Mouse (Mus musculus) forebrain, embryonic 16.5 days (tissue): ENCODE measurements around the gene Rasgrp1. TPM values are rescaled to one million over a fixed set of nuclear protein-coding genes. Genes with fewer than 3 reads are reported as not detected.

Experiments
- ATAC-seq: fragments of 200-750 bp; cut with Nextera tagmentation; 2 replicates; pipeline ENCODE4 v1.8.0; 2017; ENCODE audit warnings: mild to moderate bottlenecking, moderate library complexity
- H3K27ac ChIP-seq: fragments of 300-500 bp; sonication (generic); 2 replicates; pipeline ENCODE4 v1.5.1; 2014; ENCODE audit warnings: low read length, control low read depth
- H3K27me3 ChIP-seq: fragments of 300-500 bp; sonication (generic); replicated peaks from 2 replicates; pipeline ENCODE4 v1.6.1; 2014; ENCODE audit warnings: low read length; ENCODE audit not compliant: control insufficient read depth, insufficient read depth
- H3K36me3 ChIP-seq: fragments of 300-500 bp; sonication (generic); 2 replicates; pipeline ENCODE4 v1.6.1; 2014; ENCODE audit not compliant: control insufficient read depth, insufficient read depth
- H3K4me1 ChIP-seq: fragments of 300-500 bp; sonication (generic); replicated peaks from 2 replicates; pipeline ENCODE4 v1.6.1; 2014; ENCODE audit warnings: low read length; ENCODE audit not compliant: control insufficient read depth, insufficient read depth
- H3K4me2 ChIP-seq: fragments of 300-500 bp; sonication (generic); 2 replicates; pipeline ENCODE4 v1.6.1; 2014; ENCODE audit warnings: mild to moderate bottlenecking, low read length, control low read depth
- H3K4me3 ChIP-seq: fragments of 300-500 bp; sonication (generic); replicated peaks from 2 replicates; pipeline ENCODE4 v1.5.1; 2014; ENCODE audit warnings: mild to moderate bottlenecking, low read length, control low read depth
- H3K9ac ChIP-seq: fragments of 300-500 bp; sonication (generic); replicated peaks from 2 replicates; pipeline ENCODE4 v1.6.1; 2014; ENCODE audit warnings: low read depth, low read length, control low read depth
- H3K9me3 ChIP-seq: fragments of 300-500 bp; sonication (generic); 2 replicates; pipeline ENCODE4 v1.6.1; 2016; ENCODE audit warnings: low read length; ENCODE audit not compliant: control insufficient read depth
- WGBS: fragments of 180-500 bp; shearing (Covaris S2); extraction: QIAGEN DNeasy Blood & Tissue Kit; methylation state at CpG from one replicate; pipeline ENCODE4 v1.1.7; 2014; 5-methylcytosine and 5-hydroxymethylcytosine counted together
- polyA plus RNA-seq: library from polyadenylated mRNA; unstranded; fragments of >200 nt; fragmentation: Nextera tagmentation; extraction: Ambion mirVana; gene quantifications from 2 replicates; pipeline ENCODE4 v1.2.1, GENCODE M21; 2015

The Rasgrp1 gene
- polyA plus RNA-seq = 4.6 and 8.8 TPM in 2 replicates

DNA sequence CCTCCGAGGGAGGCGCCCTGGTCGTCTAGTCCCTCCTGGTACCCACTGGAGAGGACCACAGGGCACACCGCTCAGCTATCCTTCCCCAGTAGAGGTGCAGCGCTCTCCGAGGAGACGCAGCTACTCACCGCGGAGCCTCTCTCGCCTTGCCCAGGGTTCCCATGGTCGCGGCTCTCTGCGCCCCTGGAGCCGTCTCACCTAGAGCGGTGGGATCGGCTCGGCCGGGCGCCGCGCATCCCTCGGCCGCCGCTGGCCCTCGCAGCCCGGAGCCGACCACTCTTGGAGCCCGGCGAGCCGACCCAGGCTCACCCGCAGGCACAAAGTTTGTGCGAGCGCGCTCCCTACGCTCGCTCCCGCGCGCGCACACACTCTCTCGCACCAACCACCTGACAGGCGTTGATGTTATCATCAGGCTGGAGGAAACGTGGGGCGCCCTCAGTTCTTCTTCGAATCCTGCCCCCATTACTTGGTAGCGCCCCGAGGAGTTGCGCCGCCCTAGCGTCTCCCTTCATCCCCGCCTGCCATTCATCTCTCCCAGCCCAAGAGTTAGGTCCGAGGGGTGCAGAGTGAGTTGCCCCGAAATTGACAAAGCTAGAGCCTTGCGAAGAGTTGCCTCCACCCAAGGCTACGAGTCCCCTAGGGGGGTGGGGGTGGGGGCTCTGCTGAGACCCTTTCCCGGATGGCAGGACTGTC is at the start of gene Rasgrp1:
Gene Rasgrp1 (minus strand): TSS at position 455 of the 693 bp plus-strand sequence.
- Histone ChIP-seq H3K27me3 (no peaks in the 10 kb centered on the region; the same call in 1 of the 2 replicates), H3K4me1 (peaks cover 14% of the 10 kb centered on the region), H3K36me3 (no peaks in the 10 kb centered on the region), H3K27ac (no peak within 1 kb of the TSS), H3K4me3 (peak within 1 kb of the TSS; percentile 64), H3K9ac (peak within 1 kb of the TSS; percentile 53), H3K4me2 (peak within 1 kb of the TSS; percentile 98), H3K9me3 (no peaks in the 10 kb centered on the region)
- ATAC-seq = peak; percentile 73
- WGBS = 1% methylated on average over 56 of the region's 56 CpGs

DNA sequence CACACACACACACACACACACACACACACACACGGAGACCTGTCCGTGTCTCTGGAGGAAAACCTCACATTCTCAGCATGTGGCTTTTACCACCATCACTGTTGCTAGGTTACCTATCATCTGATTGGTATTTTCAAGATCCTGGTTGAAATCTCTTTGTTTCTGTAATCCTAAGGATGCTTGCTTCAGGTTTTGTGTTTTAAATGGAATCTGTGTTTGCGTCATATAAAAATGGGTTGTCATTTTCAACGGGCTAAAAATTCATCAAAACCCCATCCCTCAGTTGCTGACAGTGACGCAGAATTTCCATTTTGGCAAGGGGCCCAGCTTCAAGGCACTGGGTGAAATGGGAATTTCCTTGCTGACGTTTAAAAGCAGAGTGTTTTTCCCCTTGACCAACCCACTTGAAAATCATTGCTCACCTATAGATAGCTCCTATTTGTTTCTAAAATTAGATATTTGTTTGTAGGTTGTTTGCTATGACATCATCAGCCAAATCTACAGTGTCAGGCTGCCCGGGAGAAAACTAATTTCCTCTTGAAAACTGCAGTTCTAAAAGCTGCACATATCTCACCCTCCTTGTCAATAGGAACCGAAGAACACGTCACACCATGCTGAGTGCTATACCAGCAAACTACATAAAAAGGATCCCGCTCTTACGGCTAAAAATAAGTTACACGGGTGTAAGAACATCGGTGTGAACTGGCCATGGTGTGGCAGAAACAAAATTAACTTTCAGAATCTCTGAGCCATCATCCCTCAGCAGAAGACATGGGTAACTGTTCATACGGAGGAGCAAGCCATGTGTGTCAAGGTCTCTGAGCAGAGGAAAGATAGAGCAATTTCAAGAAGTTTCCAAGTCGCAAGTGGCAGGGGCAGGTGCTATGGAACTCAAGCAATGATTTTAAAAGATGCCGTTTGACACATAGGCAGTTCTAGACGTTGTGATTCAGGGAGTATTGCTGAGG is 47.4 kb upstream of the Rasgrp1 start:
- 59% methylated on average over 17 of the region's 17 CpGs for WGBS
- no peaks in the 10 kb centered on the region for H3K27me3 ChIP-seq
- H3K9ac ChIP-seq = no peak overlapping the region
- no peak overlapping the region for H3K4me2 ChIP-seq
- H3K9me3 ChIP-seq = no peaks in the 10 kb centered on the region
- H3K36me3 ChIP-seq = no peaks in the 10 kb centered on the region
- H3K27ac ChIP-seq = peak overlapping the region; percentile 21; the same call in 1 of the 2 replicates
- peak; percentile 74 for ATAC-seq
- H3K4me1 ChIP-seq = peaks cover 7% of the 10 kb centered on the region
- H3K4me3 ChIP-seq = no peak overlapping the region

DNA sequence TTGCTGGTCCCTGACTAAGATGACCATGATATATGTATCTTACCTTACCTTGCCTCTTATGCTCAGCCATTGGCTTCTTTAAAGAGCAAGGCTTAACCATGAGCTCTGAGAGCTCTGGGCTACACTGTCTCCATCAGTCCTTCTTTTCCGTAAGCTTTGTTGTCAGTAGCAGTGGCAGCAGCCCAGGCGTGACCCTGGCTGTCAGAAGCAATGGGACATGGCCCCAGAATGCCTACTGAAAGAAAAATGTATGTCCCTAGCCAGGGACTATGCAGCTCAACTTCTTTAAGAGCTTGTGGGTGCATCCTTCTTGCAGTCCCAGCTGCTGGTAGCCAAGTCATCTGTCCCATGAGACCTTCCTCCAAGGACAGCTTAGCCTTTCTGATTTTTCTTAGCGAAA is 46.7 kb upstream of the Rasgrp1 start:
- Histone ChIP-seq H3K4me1 (peaks cover 7% of the 10 kb centered on the region), H3K27ac (no peak overlapping the region), H3K27me3 (no peaks in the 10 kb centered on the region), H3K4me2 (no peak overlapping the region), H3K4me3 (no peak overlapping the region), H3K9ac (no peak overlapping the region), H3K9me3 (no peaks in the 10 kb centered on the region), H3K36me3 (no peaks in the 10 kb centered on the region)
- WGBS = 71% methylated on average over 3 of the region's 3 CpGs
- peak; percentile 27 for ATAC-seq

DNA sequence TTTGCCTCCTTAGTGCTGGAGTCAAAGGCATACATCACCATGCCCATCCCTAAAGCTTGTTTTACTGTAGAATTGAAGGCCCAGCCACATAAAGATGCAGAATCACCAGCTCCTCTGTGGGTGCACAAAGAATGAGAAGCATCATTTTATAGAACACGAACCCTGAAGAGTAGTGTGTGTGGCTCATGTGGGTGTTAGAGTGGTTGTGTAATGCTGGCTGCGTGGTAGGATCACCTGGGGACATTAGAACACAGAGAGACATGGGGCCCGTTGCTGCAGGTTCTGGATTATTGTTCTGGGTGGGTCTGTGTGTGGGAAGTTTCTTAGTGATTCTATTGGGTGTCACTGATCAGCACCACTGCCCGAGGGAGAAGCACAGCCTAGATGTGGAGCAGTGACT is 45.3 kb upstream of the Rasgrp1 start:
- no peaks in the 10 kb centered on the region for H3K9me3 ChIP-seq
- no peaks in the 10 kb centered on the region for H3K36me3 ChIP-seq
- H3K4me1 ChIP-seq = peaks cover 7% of the 10 kb centered on the region
- 90% methylated on average over 4 of the region's 4 CpGs for WGBS
- H3K4me3 ChIP-seq = no peak overlapping the region
- H3K9ac ChIP-seq = no peak overlapping the region
- no peak overlapping the region for H3K27ac ChIP-seq
- H3K27me3 ChIP-seq = no peaks in the 10 kb centered on the region
- ATAC-seq = no peak
- no peak overlapping the region for H3K4me2 ChIP-seq

DNA sequence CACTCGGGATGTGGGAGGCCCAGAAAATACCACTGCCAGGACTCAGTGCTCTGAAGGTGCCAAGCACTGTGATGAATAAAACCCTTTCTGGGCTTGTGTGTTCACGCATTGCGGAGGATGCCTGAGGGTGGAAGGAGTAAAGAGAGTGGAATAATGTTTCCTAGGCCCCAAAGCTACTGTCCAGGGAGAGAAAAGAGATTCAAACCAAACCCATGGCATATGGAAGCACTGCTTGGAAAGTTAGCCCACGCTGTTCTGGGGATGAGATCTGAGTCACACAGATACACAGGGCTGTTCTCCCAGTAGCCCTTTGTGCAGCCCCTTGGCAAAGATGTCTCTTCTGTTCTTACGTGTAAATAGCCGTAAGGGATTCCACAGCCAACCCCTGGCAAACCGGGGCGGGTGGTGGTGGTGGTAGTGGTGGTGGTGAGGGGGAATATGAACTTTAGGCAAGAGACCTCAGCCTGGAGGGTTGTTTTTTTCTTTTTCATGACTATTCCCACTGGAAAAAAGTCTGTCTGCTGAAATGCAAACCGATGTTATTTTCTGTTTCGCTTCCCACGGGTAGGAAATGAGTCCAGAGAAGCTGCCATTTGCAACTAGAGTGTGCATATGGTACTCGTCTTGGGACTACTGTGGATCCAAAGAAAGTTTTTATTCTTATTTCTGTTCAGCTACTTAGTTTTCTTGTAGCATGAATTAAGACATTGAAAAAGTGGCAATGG is 44.3 kb upstream of the Rasgrp1 start:
- Histone ChIP-seq H3K36me3 (no peaks in the 10 kb centered on the region), H3K9ac (no peak overlapping the region), H3K27ac (no peak overlapping the region), H3K9me3 (no peaks in the 10 kb centered on the region), H3K4me2 (no peak overlapping the region), H3K4me1 (peaks cover 7% of the 10 kb centered on the region), H3K4me3 (no peak overlapping the region), H3K27me3 (no peaks in the 10 kb centered on the region)
- 78% methylated on average over 12 of the region's 12 CpGs for WGBS
- ATAC-seq = no peak

DNA sequence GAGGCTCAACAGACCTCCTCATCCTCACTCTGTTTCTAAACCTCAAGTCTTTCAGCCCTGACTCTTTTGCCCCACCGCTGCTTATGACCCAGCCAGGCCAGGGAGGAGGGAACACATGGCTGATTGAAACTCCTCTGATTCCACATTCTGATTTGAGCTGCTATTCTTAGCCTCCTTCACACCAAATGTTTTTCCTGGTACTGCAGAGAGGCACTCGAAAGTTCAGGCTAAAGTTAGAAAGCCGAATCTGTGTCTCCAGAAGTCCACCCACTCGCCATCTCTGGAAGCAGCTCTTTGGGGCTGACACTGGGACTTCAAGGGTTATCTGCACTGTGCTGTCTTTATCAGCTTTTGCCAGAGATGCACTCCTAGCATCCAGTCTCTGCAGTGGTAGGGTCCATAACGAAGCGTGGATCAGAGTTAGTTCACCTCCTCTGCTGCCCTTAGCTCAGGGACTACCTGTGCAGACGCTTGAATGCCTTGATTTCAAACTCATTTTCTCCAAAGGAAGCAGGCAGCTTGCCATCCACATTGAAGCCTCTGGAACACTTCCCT is 43.3 kb upstream of the Rasgrp1 start:
- H3K4me2 ChIP-seq = no peak overlapping the region
- H3K36me3 ChIP-seq = no peaks in the 10 kb centered on the region
- ATAC-seq = no peak
- no peaks in the 10 kb centered on the region for H3K27me3 ChIP-seq
- no peak overlapping the region for H3K27ac ChIP-seq
- H3K4me1 ChIP-seq = peaks cover 14% of the 10 kb centered on the region
- no peaks in the 10 kb centered on the region for H3K9me3 ChIP-seq
- H3K4me3 ChIP-seq = no peak overlapping the region
- 84% methylated on average over 7 of the region's 7 CpGs for WGBS
- H3K9ac ChIP-seq = no peak overlapping the region

DNA sequence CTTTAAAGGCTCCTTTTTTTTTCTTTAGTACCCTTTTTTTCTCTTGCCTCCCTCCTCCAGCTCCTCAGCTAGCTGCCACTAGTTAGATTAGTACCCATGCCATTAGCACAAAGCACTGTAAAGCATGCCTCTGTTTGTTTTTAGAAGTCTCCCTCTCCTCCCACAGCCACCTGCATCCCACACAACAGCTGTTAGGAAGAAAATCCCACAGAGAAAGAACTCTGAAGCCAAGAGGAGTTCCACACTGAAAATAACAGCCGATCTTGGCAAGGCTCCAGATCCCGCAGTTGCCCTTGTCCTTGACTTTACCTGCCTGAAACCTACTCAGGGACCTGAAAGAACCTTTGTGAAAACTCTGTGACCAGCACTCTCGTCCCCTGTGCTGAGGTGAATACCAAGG is 38.5 kb upstream of the Rasgrp1 start:
- ATAC-seq = no peak
- Histone ChIP-seq H3K4me3 (no peak overlapping the region), H3K9me3 (no peaks in the 10 kb centered on the region), H3K4me1 (peaks cover 11% of the 10 kb centered on the region), H3K27me3 (no peaks in the 10 kb centered on the region), H3K4me2 (no peak overlapping the region), H3K9ac (no peak overlapping the region), H3K36me3 (no peaks in the 10 kb centered on the region), H3K27ac (no peak overlapping the region)
- WGBS = 41% methylated on average over 3 of the region's 3 CpGs

DNA sequence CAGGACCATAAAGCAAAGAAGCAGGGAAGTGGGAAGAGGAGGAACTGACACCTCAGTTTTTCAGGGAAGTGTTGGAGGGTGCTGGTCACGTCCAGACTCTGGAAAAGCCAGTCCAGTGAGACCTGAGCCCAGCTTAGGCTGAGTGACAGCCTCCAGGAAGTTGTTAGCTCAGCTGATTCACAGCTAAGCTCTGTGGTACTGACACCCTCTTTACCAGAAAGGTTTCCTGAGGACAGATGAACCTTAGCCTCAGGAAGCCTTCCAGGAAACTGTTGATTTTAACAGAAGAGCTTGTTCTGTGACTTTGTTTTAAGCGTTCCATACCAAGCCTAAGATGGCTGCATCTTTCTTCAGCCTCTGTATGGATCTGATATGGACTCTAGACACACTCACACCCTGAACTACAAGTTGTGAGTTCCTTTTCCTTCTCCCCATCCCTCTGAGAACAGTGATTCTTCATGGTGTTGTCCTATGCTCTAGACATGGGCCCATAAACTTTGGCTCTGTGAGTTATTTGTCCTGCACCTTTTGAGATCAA is 31.6 kb upstream of the Rasgrp1 start:
- no peaks in the 10 kb centered on the region for H3K9me3 ChIP-seq
- H3K9ac ChIP-seq = no peak overlapping the region
- H3K4me3 ChIP-seq = no peak overlapping the region
- H3K27me3 ChIP-seq = no peaks in the 10 kb centered on the region
- H3K4me2 ChIP-seq = no peak overlapping the region
- no peak overlapping the region for H3K27ac ChIP-seq
- no peak for ATAC-seq
- WGBS = 81% methylated on average over 2 of the region's 2 CpGs
- no peaks in the 10 kb centered on the region for H3K36me3 ChIP-seq
- no peaks in the 10 kb centered on the region for H3K4me1 ChIP-seq
